Mouse (Mus musculus) c-Kit-positive CD71-positive TER-119-negative erythroid progenitor cells, embryonic 14.5 days (primary cell): Measurements from ENCODE around the gene Zfp704.
"Not testable (repeated sequence)": the region's sequence is repeated elsewhere in the genome, so short reads cannot be mapped to it uniquely, and the experiment has no call there.

ENCODE experiments used
- DNase-seq: peaks from one replicate; pipeline ENCODE4 v3.0.0-alpha.2; 2013; ENCODE audit warnings: low read depth

The Zfp704 gene

GRCm38 (mm10) chr3:9598061-9598460 is 11.8 kb downstream of the Zfp704 start:
- no peak for DNase-seq

GRCm38 (mm10) chr3:9594457-9594856 is 15.4 kb downstream of the Zfp704 start:
- no peak for DNase-seq

- no peak for DNase-seq
Measured at GRCm38 (mm10) chr3:9593832-9594231, 16.1 kb downstream of the Zfp704 start.

DNA sequence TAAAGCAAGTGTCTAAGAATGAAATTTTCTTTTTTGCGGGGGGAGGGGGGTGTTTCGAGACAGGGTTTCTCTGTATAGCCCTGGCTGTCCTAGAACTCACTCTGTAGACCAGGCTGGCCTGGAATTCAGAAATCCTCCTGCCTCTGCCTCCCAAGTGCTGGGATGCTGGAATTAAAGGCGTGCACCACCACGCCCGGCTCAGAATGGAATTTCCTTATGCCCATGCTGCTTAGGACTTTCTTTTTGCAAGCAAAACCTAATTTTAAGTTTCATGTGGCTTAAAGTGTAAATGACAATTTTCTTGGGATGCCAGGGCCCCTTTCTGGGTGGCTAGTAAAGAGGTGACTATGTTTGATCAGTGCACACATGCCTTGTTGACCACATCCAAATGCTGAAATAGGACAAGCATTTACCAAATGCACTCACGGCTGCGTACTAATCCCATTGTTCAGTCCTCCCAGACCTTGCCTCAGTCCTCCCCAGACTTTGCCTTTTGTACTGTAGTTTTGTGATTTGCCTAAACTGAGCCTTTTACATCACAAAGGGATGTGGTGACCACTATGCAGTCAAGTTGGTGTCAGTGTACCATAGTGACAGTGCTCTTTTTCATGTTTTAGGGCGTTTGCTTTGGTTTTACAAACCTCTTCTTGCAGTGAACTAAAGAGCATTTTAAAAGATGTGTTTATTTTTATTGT is 18.3 kb downstream of the Zfp704 start:
- no peak for DNase-seq

- DNase-seq: no peak
Measured at GRCm38 (mm10) chr3:9588635-9589034, 21.2 kb downstream of the Zfp704 start.

- DNase-seq: no peak
Measured at GRCm38 (mm10) chr3:9587304-9587703, 22.6 kb downstream of the Zfp704 start.

DNA sequence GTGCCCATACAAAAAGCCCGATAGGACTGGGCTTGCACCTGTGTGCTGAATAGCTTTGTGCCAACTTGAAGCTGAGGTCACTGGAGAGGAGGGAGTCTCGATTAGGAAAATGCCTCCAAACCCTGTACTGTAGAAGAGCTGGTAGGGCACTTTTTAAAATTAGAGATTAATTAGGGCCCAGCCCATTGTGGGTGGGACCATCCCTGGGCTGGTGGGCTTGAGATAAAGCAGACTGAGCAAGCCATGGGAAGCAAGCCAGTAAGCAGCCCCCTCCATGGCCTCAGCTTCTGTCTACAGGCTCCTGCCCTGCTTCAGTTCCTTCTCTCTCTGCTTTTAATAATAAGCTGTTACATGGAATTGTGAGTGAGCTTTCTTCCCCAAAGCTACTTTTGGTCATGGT is 26.4 kb downstream of the Zfp704 start:
- no peak for DNase-seq

GRCm38 (mm10) chr3:9580952-9581798 is 28.7 kb downstream of the Zfp704 start:
- peak; percentile 74 for DNase-seq

DNA sequence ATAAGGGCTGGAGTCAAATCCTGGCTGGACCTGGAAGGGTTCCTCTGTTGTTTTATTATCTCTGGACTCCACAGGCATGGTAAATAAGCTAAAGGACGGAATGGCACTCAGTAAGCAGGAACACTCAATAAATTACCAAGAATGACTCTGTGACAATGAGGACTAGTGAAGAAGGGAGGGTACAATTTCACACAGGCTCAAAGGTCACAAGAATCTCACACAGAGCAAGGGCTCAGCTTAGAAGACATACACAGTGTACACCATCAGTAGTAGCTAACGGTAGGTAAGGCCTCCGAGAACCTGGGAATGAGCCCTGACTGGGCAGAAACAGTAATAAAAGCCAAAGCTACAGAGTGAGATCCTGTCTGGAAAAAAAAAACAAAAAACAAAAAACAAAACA is 29.8 kb downstream of the Zfp704 start:
- DNase-seq: no peak

GRCm38 (mm10) chr3:9579028-9579643 is 30.7 kb downstream of the Zfp704 start:
- no peak for DNase-seq

DNA sequence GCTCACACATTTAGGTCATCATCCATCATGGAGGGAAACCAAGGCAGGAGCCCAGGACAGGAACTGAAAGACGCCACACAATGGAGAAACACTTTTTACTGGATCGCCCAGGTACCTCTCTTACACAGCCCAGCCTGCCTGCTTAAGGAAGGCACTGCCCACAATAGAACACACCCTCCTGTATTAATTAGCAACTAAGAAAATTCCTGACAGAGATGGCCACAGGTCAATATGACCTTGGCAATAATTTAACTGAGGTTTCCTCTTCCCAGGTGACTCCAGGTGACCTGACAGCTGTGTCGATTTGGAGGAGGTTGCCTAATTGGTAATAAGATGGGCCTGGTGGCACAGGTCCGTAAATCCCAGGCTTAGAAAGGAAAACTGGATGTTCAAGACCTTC is 33.0 kb downstream of the Zfp704 start:
- no peak for DNase-seq

GRCm38 (mm10) chr3:9574305-9574704 is 35.6 kb downstream of the Zfp704 start:
- no peak for DNase-seq

GRCm38 (mm10) chr3:9573581-9573980 is 36.3 kb downstream of the Zfp704 start:
- DNase-seq: no peak

DNA sequence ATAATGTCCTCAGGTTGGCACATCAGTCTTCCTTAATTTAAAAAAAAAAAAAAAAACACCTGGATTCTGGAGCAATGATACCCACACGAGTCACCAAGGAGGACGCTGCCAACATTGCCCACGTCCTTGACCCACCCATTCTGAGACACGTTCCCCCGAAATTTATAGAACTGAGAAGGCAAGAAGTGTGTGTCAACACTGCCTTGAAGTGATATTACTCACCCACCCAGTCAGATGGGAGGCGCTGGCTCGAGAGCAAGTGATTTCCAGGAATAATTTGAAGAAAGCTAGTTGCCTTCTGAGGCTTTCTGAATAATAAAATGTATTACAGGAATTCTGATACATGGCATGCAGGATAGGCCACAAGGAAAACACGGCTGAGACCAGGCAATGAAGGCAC is 37.6 kb downstream of the Zfp704 start:
- DNase-seq: no peak

GRCm38 (mm10) chr3:9570782-9571181 is 39.1 kb downstream of the Zfp704 start:
- no peak for DNase-seq

GRCm38 (mm10) chr3:9569706-9570105 is 40.2 kb downstream of the Zfp704 start:
- DNase-seq: not testable (repeated sequence)

DNA sequence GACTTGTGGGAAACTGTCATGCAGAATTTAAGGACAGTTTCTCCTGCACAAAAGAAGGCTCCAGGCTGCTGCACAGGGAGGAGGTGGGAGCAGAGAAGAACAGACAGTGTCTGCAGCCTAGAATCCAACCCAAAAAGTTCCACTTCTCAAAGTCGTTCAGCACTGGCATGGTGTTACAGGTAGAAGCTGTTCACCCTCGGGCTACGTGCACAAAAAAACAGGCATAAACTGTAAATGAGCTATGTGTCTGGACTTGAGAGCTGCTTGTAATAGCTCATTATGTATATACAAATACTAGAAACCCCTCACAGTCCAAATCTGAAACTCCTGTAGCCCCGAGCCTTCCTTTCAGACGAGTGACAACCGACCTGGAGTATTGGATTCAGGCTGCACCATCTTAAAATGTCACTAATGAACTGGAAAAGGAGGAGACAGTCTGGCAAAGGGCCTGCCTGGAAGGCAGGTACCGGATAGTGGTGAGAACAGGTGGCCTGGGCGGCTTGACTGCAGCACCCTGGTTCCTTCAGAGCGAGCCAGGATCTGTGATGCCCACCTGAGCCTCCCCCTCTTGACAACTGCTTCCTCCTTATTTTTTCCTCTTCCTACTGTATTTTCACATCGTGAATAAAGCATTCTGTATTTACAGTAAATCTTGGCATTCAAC is 41.2 kb downstream of the Zfp704 start:
- no peak for DNase-seq

DNA sequence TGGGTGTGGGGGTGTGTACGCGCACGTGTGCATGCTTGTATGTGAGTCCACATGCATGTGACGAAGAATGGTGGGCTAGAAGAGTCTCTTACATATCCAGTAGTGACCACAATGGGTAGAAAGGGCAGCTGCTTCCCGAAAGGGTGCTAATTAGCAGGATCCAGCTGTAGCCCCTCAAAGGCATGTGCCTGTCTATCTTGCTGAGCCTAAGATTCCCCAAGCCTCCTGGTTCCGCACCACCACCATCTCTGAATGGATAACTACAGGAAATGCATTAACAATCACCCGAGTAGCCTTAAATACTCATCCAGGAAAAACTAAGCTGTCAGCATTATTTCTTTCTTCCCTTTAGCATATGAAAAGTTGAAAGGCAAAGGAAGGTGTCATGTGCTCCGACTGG is 41.9 kb downstream of the Zfp704 start:
- DNase-seq: no peak

- no peak for DNase-seq
Measured at GRCm38 (mm10) chr3:9566831-9567230, 43.1 kb downstream of the Zfp704 start.

DNA sequence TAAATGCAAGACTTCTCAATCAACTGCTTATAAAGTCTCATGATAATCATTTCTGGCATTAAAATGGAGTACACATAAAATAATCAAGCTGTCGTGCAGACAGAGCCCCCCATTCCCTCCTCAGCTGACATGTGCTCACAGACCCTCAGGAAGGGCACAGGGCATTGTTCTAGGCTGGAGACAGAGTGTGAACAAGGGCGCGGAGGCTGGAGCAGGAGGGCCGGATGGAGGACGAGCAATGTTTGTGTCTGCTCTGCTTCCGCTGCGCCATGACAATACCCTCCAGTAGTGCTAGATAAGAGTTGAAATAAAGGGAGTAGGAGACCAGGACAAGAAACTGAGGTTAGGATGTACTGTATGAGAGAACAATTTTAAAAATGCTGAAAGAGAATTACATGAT is 46.3 kb downstream of the Zfp704 start:
- DNase-seq: no peak

DNA sequence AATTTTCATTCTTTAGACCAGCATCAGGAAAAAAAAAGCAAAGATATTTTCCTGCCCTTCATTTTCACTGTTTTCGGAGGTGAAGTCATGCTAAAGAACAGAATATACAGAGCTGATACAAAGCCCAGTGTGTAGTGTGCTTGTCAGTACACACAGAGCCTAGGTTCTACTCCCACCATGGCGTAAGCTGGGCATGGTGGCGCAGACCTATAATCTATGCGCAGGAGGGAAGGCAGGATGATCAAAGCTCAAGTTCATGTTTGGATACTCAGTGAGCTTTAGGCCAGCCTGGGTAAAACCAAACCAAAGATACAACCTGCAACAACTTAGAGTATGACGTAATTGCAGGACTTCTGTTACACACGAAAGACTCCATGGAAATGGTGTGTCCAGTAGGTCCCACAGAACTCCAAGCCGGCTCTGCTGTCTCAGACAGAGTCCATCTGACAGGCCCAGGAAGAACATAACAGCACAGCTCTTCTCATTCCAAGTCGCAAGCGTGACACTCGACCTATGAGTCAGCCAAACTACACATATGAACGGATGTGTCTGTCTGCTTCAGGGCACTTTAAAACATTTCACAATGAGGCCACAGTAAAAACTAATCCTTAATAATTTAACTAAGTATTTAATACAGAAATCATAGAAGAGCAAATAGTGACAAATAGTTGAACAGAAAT is 47.1 kb downstream of the Zfp704 start:
- no peak for DNase-seq
